Mouse (Mus musculus) embryo, embryonic 10 days (tissue): ENCODE measurements around the gene BC028528.
"Not testable (repeated sequence)": the region's sequence is repeated elsewhere in the genome, so short reads cannot be mapped to it uniquely, and the experiment has no call there.

Experiments used
- DNase-seq: peaks from one replicate; pipeline ENCODE4 v3.0.0-alpha.2; 2015; ENCODE audit warnings: low spot score

Gene BC028528

GRCm38 (mm10) chr3:95905146-95905939 is 13.5 kb upstream of the BC028528 start:
- peak; percentile 84 for DNase-seq

- DNase-seq: peak; percentile 79
Observed at GRCm38 (mm10) chr3:95904568-95904967, 12.8 kb upstream of the BC028528 start, which contains the start of gene Car14. TSS of gene Car14 (minus strand) at chr3:95904691.

- peak; percentile 72 for DNase-seq
Observed at GRCm38 (mm10) chr3:95903753-95904502, 12.1 kb upstream of the BC028528 start.

- DNase-seq: no peak
Observed at GRCm38 (mm10) chr3:95902643-95903042, 10.8 kb upstream of the BC028528 start.

- no peak for DNase-seq
Observed at GRCm38 (mm10) chr3:95902373-95902625, 10.5 kb upstream of the BC028528 start.

GRCm38 (mm10) chr3:95901616-95902372 is 10.0 kb upstream of the BC028528 start:
- DNase-seq: no peak

- no peak for DNase-seq
Observed at GRCm38 (mm10) chr3:95899800-95900524, 8.2 kb upstream of the BC028528 start.

- not testable (repeated sequence) for DNase-seq
Observed at GRCm38 (mm10) chr3:95895501-95895900, 3.7 kb upstream of the BC028528 start.

GRCm38 (mm10) chr3:95894317-95895160 is 2.7 kb upstream of the BC028528 start:
- peak; percentile 67 for DNase-seq

GRCm38 (mm10) chr3:95893606-95894316 is 2.0 kb upstream of the BC028528 start, which contains the start of gene Aph1a:
TSS of gene Aph1a (plus strand) at chr3:95893969.
- DNase-seq: peak; percentile 97

- DNase-seq: no peak
Observed at GRCm38 (mm10) chr3:95893126-95893525, 1.3 kb upstream of the BC028528 start.

GRCm38 (mm10) chr3:95892066-95893052 is 554 bp upstream of the BC028528 start:
- DNase-seq: no peak

GRCm38 (mm10) chr3:95889664-95890063 is 2.1 kb downstream of the BC028528 start:
- DNase-seq: peak; percentile 55

GRCm38 (mm10) chr3:95887596-95887995 is 4.2 kb downstream of the BC028528 start:
- DNase-seq: no peak

GRCm38 (mm10) chr3:95884400-95884799 is 7.4 kb downstream of the BC028528 start:
- no peak for DNase-seq

- peak; percentile 82 for DNase-seq
Observed at GRCm38 (mm10) chr3:95882816-95883425, 8.9 kb downstream of the BC028528 start.

GRCm38 (mm10) chr3:95881979-95882815 is 9.6 kb downstream of the BC028528 start, which contains the start of gene Ciart:
TSS of gene Ciart (minus strand) at chr3:95882251.
- DNase-seq: peak; percentile 98

GRCm38 (mm10) chr3:95879063-95879462 is 12.7 kb downstream of the BC028528 start:
- DNase-seq: no peak
